Mouse (Mus musculus): Measurements from ENCODE around the gene Icosl.

DNA sequence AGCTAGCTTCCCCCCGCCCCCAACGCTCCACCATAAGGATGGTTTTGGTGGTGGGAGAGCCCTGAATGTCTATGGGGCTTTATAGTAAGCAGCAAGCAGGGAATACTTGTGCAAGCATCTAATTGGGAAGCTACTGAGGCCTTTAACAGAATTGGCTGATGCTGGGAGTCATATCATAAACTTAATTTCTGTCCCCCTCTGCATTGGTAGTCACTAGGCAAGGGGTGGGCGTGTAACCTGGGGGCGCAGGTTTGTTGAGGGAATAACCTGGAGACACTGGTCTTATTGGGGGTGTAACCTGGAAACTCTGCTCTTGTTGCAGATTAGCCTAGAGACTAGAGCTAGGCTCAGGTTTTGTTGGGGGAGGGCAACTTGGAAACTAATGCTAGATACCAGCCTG is 50.3 kb downstream of the Icosl start:
- TF ChIP-seq CTCF (IDR thresholded peaks at IDR 0.05; ENCODE audit: low read depth) = no peak
- no peak for TF ChIP-seq EP300 (IDR thresholded peaks at IDR 0.05; ENCODE audit: low read depth)

Data from liver, embryonic 14.5 days (tissue).